Mouse (Mus musculus) CH12.LX (cell line): ENCODE data around the gene Cmss1. TPM values are rescaled to one million over a fixed set of nuclear protein-coding genes. Genes with fewer than 3 reads are reported as not detected.

Experiments
- DNase-seq: peaks from one replicate; pipeline ENCODE4 v3.0.0-alpha.2; 2013; ENCODE audit errors: extremely low read depth
- H3K27ac ChIP-seq: 2 replicates; pipeline ENCODE4 v1.5.1; 2012; ENCODE audit warnings: low read depth, mild to moderate bottlenecking, control low read depth, moderate library complexity; ENCODE audit not compliant: insufficient read depth
- H3K27me3 ChIP-seq: replicated peaks from 2 replicates; pipeline ENCODE3; 2012; ENCODE audit warnings: inconsistent platforms
- H3K36me3 ChIP-seq, 2 experiments: replicated peaks in 1 of 2; 2 replicates each; pipeline versions ENCODE3 to v1.6.1; 2012; ENCODE audit warnings: inconsistent platforms in 1 of 2, low read length in 1 of 2, mild to moderate bottlenecking in 1 of 2, mixed read lengths in 1 of 2, moderate library complexity in 1 of 2; ENCODE audit not compliant: control insufficient read depth in 1 of 2, insufficient read depth in 1 of 2
- H3K4me1 ChIP-seq, 2 experiments: 2 replicates each; pipeline ENCODE4 v1.6.1; 2012; ENCODE audit warnings: inconsistent platforms in 1 of 2, moderate library complexity in 1 of 2; ENCODE audit not compliant: insufficient read depth in 2 of 2, control insufficient read depth in 1 of 2
- H3K4me2 ChIP-seq: 2 replicates; pipeline ENCODE4 v1.6.1; 2012; ENCODE audit warnings: low read depth, mild to moderate bottlenecking, control low read depth; ENCODE audit not compliant: poor library complexity, insufficient read depth, severe bottlenecking
- H3K4me3 ChIP-seq, 3 experiments: fragments of 150-350 bp in 1 of 3; sonication (generic) in 1 of 3; replicated peaks in 1 of 3; 2 replicates each; pipeline versions ENCODE3 to v1.5.1; 2011 to 2012; ENCODE audit warnings: low read depth in 2 of 3, low read length in 2 of 3, mild to moderate bottlenecking in 2 of 3, moderate library complexity in 2 of 3, control low read depth in 1 of 3, improper control_type of control experiment in 1 of 3, inconsistent platforms in 1 of 3, mixed read lengths in 1 of 3; ENCODE audit not compliant: poor library complexity in 1 of 3
- H3K79me2 ChIP-seq: replicated peaks from 2 replicates; pipeline ENCODE4 v1.6.1; 2012; ENCODE audit warnings: mild to moderate bottlenecking, moderate library complexity; ENCODE audit not compliant: control insufficient read depth, poor library complexity, insufficient read depth, severe bottlenecking; ENCODE audit errors: extremely low read depth
- H3K9ac ChIP-seq: 2 replicates; pipeline ENCODE4 v1.6.1; 2012; ENCODE audit warnings: low read depth, mild to moderate bottlenecking, control low read depth, moderate library complexity; ENCODE audit not compliant: insufficient read depth
- H3K9me3 ChIP-seq: replicated peaks from 2 replicates; pipeline ENCODE3; 2012; ENCODE audit warnings: low read length, inconsistent platforms, mixed read lengths
- BHLHE40 ChIP-seq: IDR thresholded peaks from 2 replicates; pipeline ENCODE4 v1.6.1; 2011; ENCODE audit warnings: mild to moderate bottlenecking, low read depth, low read length, improper control_type of control experiment
- CHD2 ChIP-seq: IDR thresholded peaks from 2 replicates; pipeline ENCODE4 v1.6.1; 2011; ENCODE audit warnings: low read length, improper control_type of control experiment
- E2F4 ChIP-seq: IDR thresholded peaks from 2 replicates; pipeline ENCODE4 v1.6.1; 2011; ENCODE audit warnings: low read depth, low read length, improper control_type of control experiment; ENCODE audit not compliant: insufficient replicate concordance
- EP300 ChIP-seq: IDR thresholded peaks from 2 replicates; pipeline ENCODE4 v1.6.1; 2011; ENCODE audit warnings: low read length, improper control_type of control experiment
- ETS1 ChIP-seq: conservative IDR thresholded peaks from 2 replicates; pipeline ENCODE4 v1.6.1; 2012; ENCODE audit warnings: low read depth, mild to moderate bottlenecking, inconsistent platforms, low read length, improper control_type of control experiment, moderate library complexity
- IRF4 ChIP-seq: IDR thresholded peaks from 2 replicates; pipeline ENCODE4 v1.6.1; 2014; ENCODE audit warnings: low read depth, mild to moderate bottlenecking, inconsistent platforms, low read length, improper control_type of control experiment
- JUN ChIP-seq: IDR thresholded peaks from 2 replicates; pipeline ENCODE4 v1.6.1; 2011; ENCODE audit warnings: low read depth, mild to moderate bottlenecking, low read length, improper control_type of control experiment, moderate library complexity; ENCODE audit not compliant: insufficient read depth
- JUND ChIP-seq: conservative IDR thresholded peaks from 2 replicates; pipeline ENCODE4 v1.6.1; 2011; ENCODE audit warnings: low read depth, low read length, improper control_type of control experiment
- MAFK ChIP-seq: IDR thresholded peaks from 2 replicates; pipeline ENCODE4 v1.6.1; 2011; ENCODE audit warnings: low read length, improper control_type of control experiment; ENCODE audit not compliant: insufficient replicate concordance
- MAX ChIP-seq: IDR thresholded peaks from 2 replicates; pipeline ENCODE4 v1.6.1; 2011; ENCODE audit warnings: low read length, improper control_type of control experiment
- MAZ ChIP-seq: IDR thresholded peaks from 2 replicates; pipeline ENCODE4 v1.6.1; 2012; ENCODE audit warnings: low read depth, mild to moderate bottlenecking, inconsistent platforms, low read length, improper control_type of control experiment, moderate library complexity
- MEF2A ChIP-seq: IDR thresholded peaks from 2 replicates; pipeline ENCODE4 v1.6.1; 2014; ENCODE audit warnings: low read depth, mild to moderate bottlenecking, inconsistent platforms, low read length, improper control_type of control experiment, borderline replicate concordance
- MXI1 ChIP-seq: IDR thresholded peaks from 2 replicates; pipeline ENCODE4 v1.6.1; 2011; ENCODE audit warnings: mild to moderate bottlenecking, low read depth, low read length, improper control_type of control experiment
- NELFE ChIP-seq: IDR thresholded peaks from 2 replicates; pipeline ENCODE4 v1.6.1; 2011; ENCODE audit warnings: low read depth, low read length, improper control_type of control experiment
- PAX5 ChIP-seq: IDR thresholded peaks from 2 replicates; pipeline ENCODE4 v1.6.1; 2012; ENCODE audit warnings: low read length, inconsistent platforms, mixed read lengths
- POLR2AphosphoS2 ChIP-seq: IDR thresholded peaks from 2 replicates; pipeline ENCODE4 v1.6.1; 2011; ENCODE audit warnings: low read depth, low read length, improper control_type of control experiment
- RAD21 ChIP-seq: IDR thresholded peaks from 2 replicates; pipeline ENCODE4 v1.6.1; 2011; ENCODE audit warnings: low read depth, mild to moderate bottlenecking, low read length, improper control_type of control experiment, moderate library complexity
- SIN3A ChIP-seq: IDR thresholded peaks from 2 replicates; pipeline ENCODE4 v1.6.1; 2012; ENCODE audit warnings: low read length, improper control_type of control experiment, inconsistent platforms
- TBP ChIP-seq: conservative IDR thresholded peaks from 2 replicates; pipeline ENCODE4 v1.6.1; 2011; ENCODE audit warnings: low read depth, low read length, improper control_type of control experiment
- TCF12 ChIP-seq: IDR thresholded peaks from 2 replicates; pipeline ENCODE4 v1.6.1; 2014; ENCODE audit warnings: low read depth, mild to moderate bottlenecking, inconsistent platforms, low read length, improper control_type of control experiment
- UBTF ChIP-seq: IDR thresholded peaks from 2 replicates; pipeline ENCODE4 v1.6.1; 2012; ENCODE audit warnings: low read depth, mild to moderate bottlenecking, inconsistent platforms, low read length, improper control_type of control experiment, moderate library complexity
- USF1 ChIP-seq: IDR thresholded peaks from 2 replicates; pipeline ENCODE4 v1.6.1; 2014; ENCODE audit warnings: low read depth, mild to moderate bottlenecking, inconsistent platforms, low read length, improper control_type of control experiment
- ZC3H11A ChIP-seq: IDR thresholded peaks from 2 replicates; pipeline ENCODE4 v1.6.1; 2012; ENCODE audit warnings: low read depth, mild to moderate bottlenecking, inconsistent platforms, low read length, improper control_type of control experiment
- ZKSCAN1 ChIP-seq: IDR thresholded peaks from 2 replicates; pipeline ENCODE4 v1.6.1; 2012; ENCODE audit warnings: low read depth, inconsistent platforms, low read length, improper control_type of control experiment, borderline replicate concordance
- ZMIZ1 ChIP-seq: IDR thresholded peaks from 2 replicates; pipeline ENCODE4 v1.6.1; 2012; ENCODE audit warnings: low read depth, mild to moderate bottlenecking, inconsistent platforms, low read length, improper control_type of control experiment
- dilution Hi-C: fragments of 300-500 bp; cut with MboI; formaldehyde crosslinking; loops from 2 replicates; pipeline ENCODE4 v1.14.3; 2020; ENCODE audit warnings: low sequenced_read_pairs; ENCODE audit not compliant: extremely low pct_unique_long_range_greater_than_20kb, extremely low pct_ligation_motif_present
- in situ Hi-C: fragments of 300-500 bp; cut with MboI; formaldehyde crosslinking; loops from 3 replicates; pipeline ENCODE4 v1.14.3; 2019; ENCODE audit warnings: low sequenced_read_pairs, low pct_ligation_motif_present, low pct_unique_long_range_greater_than_20kb, mixed read lengths
- polyA plus RNA-seq: library from polyadenylated mRNA; unstranded; fragments of >175 nt; gene quantifications from 2 replicates; pipeline ENCODE4 v1.2.1, GENCODE M21; 2012; ENCODE audit warnings: low read depth; ENCODE audit not compliant: insufficient read length
- total RNA-seq, 2 experiments: library from RNA; depleted of rRNA; stranded (reverse); fragments of 300-350 nt in 1 of 2; fragments of >200 nt in 1 of 2; gene quantifications; 2 replicates each; pipeline ENCODE4 v1.2.3; 2012 to 2014

Cmss1 gene
- total and polyA plus RNA-seq, 3 experiments = 94.7 to 107 (median 103) TPM

GRCm38 (mm10) chr16:57453009-57453408, 153.7 kb downstream of the Cmss1 start:
- Histone ChIP-seq H3K79me2 (no peaks in the 10 kb centered on the region), H3K9ac (no peak overlapping the region), H3K4me3 (no peak overlapping the region), H3K9me3 (peaks cover 8% of the 10 kb centered on the region), H3K27ac (no peak overlapping the region), H3K4me2 (no peak overlapping the region), H3K27me3 (no peaks in the 10 kb centered on the region), H3K36me3 (peaks cover 0 to 1% of the 10 kb centered on the region in 2 experiments), H3K4me1 (peaks cover 6 to 14% of the 10 kb centered on the region in 2 experiments; a peak in 3 of 4 replicates)
- dilution Hi-C loops (no loop called here), in situ Hi-C loops (no loop called here)
- DNase-seq = no peak
- TF ChIP-seq IRF4 (no peak), EP300 (no peak), USF1 (no peak), MXI1 (no peak), BHLHE40 (no peak), CHD2 (no peak), RAD21 (no peak), MEF2A (no peak), UBTF (no peak)

GRCm38 (mm10) chr16:57445096-57446094, 161.3 kb downstream of the Cmss1 start:
- H3K4me3 ChIP-seq = peak overlapping the region in 1 of 3 experiments; percentile 4
- no peak overlapping the region; the same call in 1 of the 2 replicates for H3K9ac ChIP-seq
- dilution Hi-C loops (no loop called here), in situ Hi-C loops (no loop called here)
- peak; percentile 58 for DNase-seq
- H3K27me3 ChIP-seq = no peaks in the 10 kb centered on the region
- H3K4me2 ChIP-seq = peak overlapping the region; percentile 86
- peaks cover 0 to 4% of the 10 kb centered on the region in 2 experiments for H3K36me3 ChIP-seq
- peaks cover 9% of the 10 kb centered on the region for H3K9me3 ChIP-seq
- H3K4me1 ChIP-seq = peaks cover 15 to 47% of the 10 kb centered on the region in 2 experiments
- no peak overlapping the region for H3K27ac ChIP-seq
- H3K79me2 ChIP-seq = no peaks in the 10 kb centered on the region
- TF ChIP-seq ZKSCAN1 (no peak), EP300 (peak; percentile 88), MAFK (0 out of 2 replicates have a peak, but pooled peaks have one; percentile 50), MAZ (no peak), ZMIZ1 (no peak), NELFE (no peak), RAD21 (no peak), TCF12 (no peak), MEF2A (0 out of 2 replicates have a peak, but pooled peaks have one; percentile 23), CHD2 (no peak), ETS1 (no peak), UBTF (no peak), MAX (no peak), IRF4 (peak; percentile 73), BHLHE40 (0 out of 2 replicates have a peak, but pooled peaks have one; percentile 1), USF1 (no peak), PAX5 (no peak), SIN3A (no peak), JUN (no peak), JUND (peak; percentile 49; the same call in 1 of the 2 replicates), E2F4 (no peak), POLR2AphosphoS2 (no peak), TBP (0 out of 2 replicates have a peak, but pooled peaks have one; percentile 24), ZC3H11A (no peak)
